Mouse (Mus musculus): Measurements from ENCODE around the gene Itpk1.

The Itpk1 gene

GRCm38 (mm10) chr12:102557372-102557771, 147.4 kb downstream of the Itpk1 start:
- TF ChIP-seq GATA4 (IDR thresholded peaks at IDR 0.05; ENCODE audit: insufficient replicate concordance, low read length): no peak

DNA sequence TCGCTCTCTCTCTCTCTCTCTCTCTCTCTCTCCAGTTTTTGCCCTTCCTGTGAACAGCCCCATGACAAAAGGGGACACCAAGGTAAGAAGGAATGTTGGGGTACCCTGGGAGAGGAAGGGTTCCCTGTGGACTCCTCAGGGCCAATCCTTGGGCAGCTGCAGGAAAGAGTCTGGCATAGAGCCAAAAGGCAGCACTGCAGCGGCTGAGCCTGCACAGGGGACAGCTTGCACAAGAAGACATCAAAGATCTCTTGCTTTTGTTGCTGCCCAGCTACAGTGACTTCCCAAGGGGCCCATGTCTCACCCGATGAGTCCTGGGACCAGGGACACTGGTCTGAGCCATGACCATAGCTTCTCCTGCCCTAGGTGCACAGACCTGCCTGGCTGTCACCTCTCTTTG, 148.9 kb downstream of the Itpk1 start:
- TF ChIP-seq GATA4 (IDR thresholded peaks at IDR 0.05; ENCODE audit: insufficient replicate concordance, low read length): no peak

- TF ChIP-seq GATA4 (IDR thresholded peaks at IDR 0.05; ENCODE audit: insufficient replicate concordance, low read length): no peak
Measured at GRCm38 (mm10) chr12:102554721-102555516, 149.8 kb downstream of the Itpk1 start, which contains the start of gene Chga. TSS of gene Chga (plus strand) at chr12:102554969.

DNA sequence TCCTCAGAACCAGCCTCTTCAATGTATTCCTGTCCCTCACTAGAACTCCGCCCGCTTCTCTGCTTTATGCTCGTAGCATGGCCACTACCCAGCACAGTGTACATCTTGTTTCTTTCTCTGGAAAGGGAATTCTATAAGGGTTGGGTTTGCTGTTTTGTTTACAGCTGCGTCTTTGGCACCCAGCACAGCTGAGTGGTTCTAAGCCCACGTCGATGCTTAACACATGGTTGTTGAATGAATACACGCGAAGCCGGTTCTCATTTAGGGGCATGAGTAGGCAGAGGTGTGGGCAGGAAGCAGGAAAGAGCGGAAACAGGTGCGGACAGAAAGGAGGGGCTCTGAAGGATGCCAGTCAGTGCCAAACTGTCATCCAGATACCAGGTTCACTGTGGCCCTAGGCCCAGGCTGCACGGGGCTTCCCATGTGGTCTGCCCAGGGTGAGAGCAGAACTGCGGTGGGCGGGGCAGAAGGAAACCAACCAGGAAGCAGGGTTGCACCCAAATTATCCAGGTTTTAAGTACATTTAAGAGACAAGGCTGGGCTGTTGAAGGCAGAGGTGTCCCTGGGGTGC, 150.9 kb downstream of the Itpk1 start:
- no peak for TF ChIP-seq GATA4 (IDR thresholded peaks at IDR 0.05; ENCODE audit: insufficient replicate concordance, low read length)

DNA sequence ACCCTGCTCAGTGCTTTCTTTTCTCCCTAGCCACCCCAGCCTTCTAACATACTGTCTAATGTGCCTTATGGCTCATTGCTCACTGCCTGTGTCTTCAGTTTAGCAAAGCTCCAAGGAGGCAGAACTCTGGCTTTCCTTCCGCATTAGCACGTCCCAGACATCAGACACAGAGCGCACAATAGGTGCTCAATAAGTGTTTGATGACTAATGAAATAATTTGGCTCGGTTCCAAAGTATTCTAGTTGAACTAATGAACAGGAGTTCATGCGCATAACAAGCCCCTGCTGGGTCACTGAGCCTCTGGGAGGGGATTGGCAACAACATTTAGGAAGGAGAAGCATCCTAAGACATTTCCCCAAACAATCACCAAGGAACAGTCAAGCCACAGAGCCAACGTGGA, 152.7 kb downstream of the Itpk1 start:
- no peak for TF ChIP-seq GATA4 (IDR thresholded peaks at IDR 0.05; ENCODE audit: insufficient replicate concordance, low read length)

- TF ChIP-seq GATA4 (IDR thresholded peaks at IDR 0.05; ENCODE audit: insufficient replicate concordance, low read length): no peak
Measured at GRCm38 (mm10) chr12:102551186-102551585, 153.5 kb downstream of the Itpk1 start.

DNA sequence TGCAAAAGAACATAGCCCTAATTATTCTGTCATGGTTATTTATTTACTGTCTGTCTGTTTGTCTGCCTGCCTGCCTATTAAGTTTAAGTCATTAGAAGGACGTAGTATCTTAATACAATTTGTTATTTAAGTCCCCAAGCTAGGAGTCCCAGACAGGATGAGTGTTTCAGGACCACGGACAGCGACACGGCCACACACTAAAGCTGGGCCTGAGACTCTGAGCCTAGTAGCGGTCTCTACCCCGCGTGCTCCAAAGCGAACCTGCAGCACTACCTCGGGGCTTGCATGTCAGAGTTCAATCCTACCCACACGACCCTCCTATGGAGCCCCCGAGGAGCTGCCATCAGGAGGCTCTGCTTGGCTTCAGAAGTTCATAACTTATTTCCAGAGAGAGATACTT, 154.2 kb downstream of the Itpk1 start:
- no peak for TF ChIP-seq GATA4 (IDR thresholded peaks at IDR 0.05; ENCODE audit: insufficient replicate concordance, low read length)

GRCm38 (mm10) chr12:102545122-102545521, 159.6 kb downstream of the Itpk1 start:
- TF ChIP-seq GATA4 (IDR thresholded peaks at IDR 0.05; ENCODE audit: insufficient replicate concordance, low read length): no peak

GRCm38 (mm10) chr12:102541168-102541567, 163.6 kb downstream of the Itpk1 start:
- TF ChIP-seq GATA4 (IDR thresholded peaks at IDR 0.05; ENCODE audit: insufficient replicate concordance, low read length): no peak

DNA sequence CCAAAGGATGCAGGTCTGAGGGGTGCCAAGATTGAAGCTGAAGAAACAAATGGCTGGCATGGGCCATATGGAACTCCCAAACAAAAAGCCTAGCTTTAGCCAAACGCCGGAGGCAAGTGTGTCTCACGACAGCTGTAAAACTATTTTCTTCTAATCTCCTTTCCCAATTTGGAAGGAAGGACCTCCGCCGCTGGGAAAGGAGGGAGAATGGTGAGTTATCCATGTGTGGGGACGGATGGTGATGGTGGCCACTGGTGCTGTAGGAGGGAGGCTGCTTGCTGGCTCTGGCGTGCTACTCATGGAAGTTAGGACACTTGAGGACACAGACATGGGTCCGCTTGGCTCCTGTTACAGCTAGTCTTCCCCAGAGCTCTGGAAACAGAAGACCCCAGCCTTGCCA, 164.5 kb downstream of the Itpk1 start:
- no peak for TF ChIP-seq GATA4 (IDR thresholded peaks at IDR 0.05; ENCODE audit: insufficient replicate concordance, low read length)

- no peak for TF ChIP-seq GATA4 (IDR thresholded peaks at IDR 0.05; ENCODE audit: insufficient replicate concordance, low read length)
Measured at GRCm38 (mm10) chr12:102535796-102536195, 168.9 kb downstream of the Itpk1 start.

GRCm38 (mm10) chr12:102527989-102528388, 176.7 kb downstream of the Itpk1 start:
- no peak for TF ChIP-seq GATA4 (IDR thresholded peaks at IDR 0.05; ENCODE audit: insufficient replicate concordance, low read length)

GRCm38 (mm10) chr12:102524760-102525159, 180.0 kb downstream of the Itpk1 start:
- TF ChIP-seq GATA4 (IDR thresholded peaks at IDR 0.05; ENCODE audit: insufficient replicate concordance, low read length): no peak

GRCm38 (mm10) chr12:102524216-102524615, 180.5 kb downstream of the Itpk1 start:
- TF ChIP-seq GATA4 (IDR thresholded peaks at IDR 0.05; ENCODE audit: insufficient replicate concordance, low read length): no peak

DNA sequence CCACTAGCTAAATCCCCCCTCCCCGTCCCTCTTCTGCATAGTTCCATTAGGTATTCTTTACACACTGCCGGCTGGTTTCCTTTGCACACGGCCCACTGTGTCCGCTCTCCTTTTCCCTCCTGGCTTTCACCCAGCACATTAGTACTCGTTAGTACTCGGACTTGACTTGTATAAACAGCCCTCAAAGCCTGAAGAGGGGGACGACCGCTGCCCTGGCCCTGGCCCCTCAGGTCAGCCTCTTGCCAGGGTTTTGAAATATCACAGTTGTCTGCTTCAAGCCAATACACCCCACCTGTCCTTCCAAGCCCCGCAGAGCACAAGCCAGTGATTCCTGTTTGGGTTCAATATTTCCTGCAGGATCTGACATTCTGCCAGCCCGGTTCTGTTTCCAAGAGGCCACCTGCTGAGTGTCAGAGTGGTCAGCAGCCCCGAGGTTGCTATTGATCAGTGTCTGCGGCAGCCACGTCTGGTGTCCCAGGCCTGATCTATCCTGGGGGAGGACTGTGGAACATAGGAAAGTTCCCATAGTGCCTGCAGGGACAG, 182.9 kb downstream of the Itpk1 start:
- no peak for TF ChIP-seq GATA4 (IDR thresholded peaks at IDR 0.05; ENCODE audit: insufficient replicate concordance, low read length)

Measured in liver, adult (tissue).